Mouse (Mus musculus) T-cell, adult 2 months (primary cell): ENCODE results near the gene Plp1.

Experiments
- DNase-seq: peaks from one replicate; pipeline ENCODE4 v3.0.0; 2022; ENCODE audit warnings: low spot score

Gene Plp1

GRCm38 (mm10) chrX:136822371-136822770 lies at the start of gene Plp1:
TSS of gene Plp1 (plus strand) at chrX:136822671.
- DNase-seq = no peak

GRCm38 (mm10) chrX:136773035-136773434 lies 49.4 kb upstream of the Plp1 start:
- no peak for DNase-seq

- DNase-seq = no peak
Observed at GRCm38 (mm10) chrX:136778046-136778445, 44.4 kb upstream of the Plp1 start.

GRCm38 (mm10) chrX:136779262-136779661 lies 43.2 kb upstream of the Plp1 start:
- no peak for DNase-seq

- DNase-seq = no peak
Observed at GRCm38 (mm10) chrX:136780041-136780440, 42.4 kb upstream of the Plp1 start, which contains the start of gene Glra4. TSS of gene Glra4 (minus strand) at chrX:136780141.

GRCm38 (mm10) chrX:136789446-136789845 lies 33.0 kb upstream of the Plp1 start:
- no peak for DNase-seq

GRCm38 (mm10) chrX:136797223-136797622 lies 25.2 kb upstream of the Plp1 start:
- no peak for DNase-seq

GRCm38 (mm10) chrX:136819752-136820151 lies 2.7 kb upstream of the Plp1 start:
- no peak for DNase-seq

- DNase-seq = peak; percentile 32
Observed at GRCm38 (mm10) chrX:136820250-136820649, 2.2 kb upstream of the Plp1 start.

- no peak for DNase-seq
Observed at GRCm38 (mm10) chrX:136825016-136825415, 2.5 kb downstream of the Plp1 start.

- no peak for DNase-seq
Observed at GRCm38 (mm10) chrX:136828610-136829009, 6.1 kb downstream of the Plp1 start.

GRCm38 (mm10) chrX:136850300-136850699 lies 27.8 kb downstream of the Plp1 start:
- DNase-seq = no peak

GRCm38 (mm10) chrX:136868061-136869040 lies 45.9 kb downstream of the Plp1 start, which contains the start of gene Rab9b:
TSS of gene Rab9b (minus strand) at chrX:136868755.
- DNase-seq = no peak
